Mouse (Mus musculus) brain, embryonic 18.5 days (tissue): ENCODE measurements around the gene Dbf4.

ENCODE experiments used
- DNase-seq: peaks from one replicate; pipeline ENCODE4 v3.0.0-alpha.2; 2012; ENCODE audit warnings: low read depth, low spot score

Gene Dbf4

DNA sequence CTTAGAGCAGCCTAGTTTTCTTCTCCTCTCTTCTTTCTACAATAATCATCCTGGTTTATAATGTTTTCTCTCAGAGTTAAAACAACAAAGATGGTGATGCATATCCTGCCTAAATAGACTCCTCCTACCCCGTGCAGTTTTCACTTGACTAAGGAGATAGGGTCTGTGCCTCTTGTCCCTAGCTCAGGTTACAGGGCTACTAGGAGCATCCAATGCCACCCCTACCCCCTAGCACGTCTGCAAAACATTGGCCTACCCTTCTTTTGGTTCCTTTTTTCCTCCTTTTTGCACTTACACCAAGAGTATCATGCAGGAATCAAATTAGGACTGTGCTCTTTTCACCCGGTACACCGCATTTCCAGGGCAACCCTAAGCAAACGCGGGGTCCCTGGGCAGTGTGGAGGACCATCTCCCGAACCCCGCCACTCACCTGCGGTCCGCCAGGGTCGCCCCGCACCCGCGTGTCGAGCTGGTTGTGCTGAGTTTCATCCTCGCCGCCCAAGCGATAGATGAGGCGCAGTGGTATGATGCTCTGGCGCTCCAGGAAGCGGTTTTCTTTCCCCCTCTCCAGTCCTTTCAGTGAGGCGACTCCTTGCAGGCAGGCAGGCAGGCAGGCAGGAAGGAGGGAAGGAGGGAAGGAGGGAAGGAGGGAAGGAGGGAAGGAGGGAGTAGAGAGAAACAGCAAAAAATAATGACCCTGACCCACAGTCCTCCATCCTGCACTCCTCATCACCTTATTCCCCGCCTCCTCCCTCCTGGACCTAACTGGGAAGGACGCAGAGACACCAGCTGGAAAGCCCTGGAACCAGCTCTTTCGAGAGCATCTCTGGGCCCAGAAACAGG lies 55.5 kb downstream of the Dbf4 start:
- peak; percentile 22 for DNase-seq

DNA sequence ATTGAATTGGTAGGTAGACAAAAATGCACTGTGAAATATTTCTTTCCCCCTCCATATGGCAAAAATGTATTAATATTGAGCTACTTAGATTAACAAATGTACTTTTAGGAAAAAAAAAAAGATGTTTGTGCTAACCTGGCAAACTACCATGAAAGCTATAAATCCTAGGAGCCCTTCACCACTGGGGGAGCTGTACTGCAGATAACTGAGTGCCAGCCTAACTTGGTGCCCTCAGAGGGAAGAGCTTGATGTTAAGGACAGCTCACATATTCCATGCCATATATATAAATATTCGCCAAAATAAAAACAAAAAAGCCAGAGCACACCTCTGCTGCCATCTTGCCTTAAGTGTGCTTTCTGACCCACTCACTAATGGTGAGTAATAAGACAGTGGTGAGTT lies 60.2 kb downstream of the Dbf4 start:
- DNase-seq, result no peak

DNA sequence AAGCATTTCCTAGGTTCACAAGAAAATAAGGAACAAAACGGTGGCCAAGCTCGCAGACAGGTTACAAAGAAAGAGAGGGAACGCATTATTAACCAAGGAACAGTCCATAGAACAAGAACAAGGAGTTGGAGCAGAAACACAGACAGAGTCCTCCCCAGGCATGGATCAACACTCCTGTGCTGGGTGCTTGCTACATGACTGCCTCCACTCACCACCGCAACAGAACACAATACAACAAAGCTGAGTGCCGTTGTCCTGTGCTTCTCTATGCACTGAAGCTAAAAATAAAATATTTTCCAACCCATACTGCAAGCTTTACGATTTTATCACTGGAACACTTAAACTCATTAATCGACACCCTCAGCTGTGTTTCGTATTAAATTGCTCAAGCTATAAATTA lies 64.8 kb downstream of the Dbf4 start:
- DNase-seq, result no peak

DNA sequence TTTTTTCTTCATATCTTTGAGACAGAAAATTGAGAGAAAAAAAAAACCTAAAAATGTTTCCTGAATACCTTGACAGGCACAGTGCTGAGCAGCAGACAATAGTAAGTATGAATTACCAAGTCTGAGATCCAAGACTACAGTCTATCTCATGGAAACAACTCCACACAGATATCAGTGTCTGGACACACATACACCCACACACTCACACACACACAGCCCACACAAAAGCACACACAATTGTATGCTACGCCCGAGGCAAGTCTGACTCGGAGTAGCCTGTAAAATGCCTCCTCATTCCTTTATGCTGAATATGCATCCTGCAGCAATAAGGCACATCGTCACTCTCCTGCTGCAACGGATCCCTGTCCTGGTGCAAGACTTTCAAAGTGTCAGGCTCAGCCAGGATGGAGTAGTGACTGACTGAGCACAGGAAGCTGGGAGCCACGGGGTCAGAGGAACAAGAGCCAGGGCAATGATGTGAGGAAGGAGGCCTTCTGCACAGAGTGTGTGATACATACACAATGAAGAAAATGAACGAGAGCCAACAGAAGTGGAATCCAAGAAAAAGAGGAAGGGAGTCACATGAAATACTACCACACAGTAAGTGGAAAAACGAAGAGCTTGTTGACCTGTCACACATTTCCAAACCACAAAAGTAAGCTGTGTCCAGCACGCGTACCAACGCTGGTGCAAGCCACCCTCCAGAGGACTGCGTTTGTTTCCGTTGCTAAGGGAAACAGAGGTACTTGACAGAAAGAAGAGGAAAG lies 65.4 kb downstream of the Dbf4 start:
- DNase-seq, result no peak

DNA sequence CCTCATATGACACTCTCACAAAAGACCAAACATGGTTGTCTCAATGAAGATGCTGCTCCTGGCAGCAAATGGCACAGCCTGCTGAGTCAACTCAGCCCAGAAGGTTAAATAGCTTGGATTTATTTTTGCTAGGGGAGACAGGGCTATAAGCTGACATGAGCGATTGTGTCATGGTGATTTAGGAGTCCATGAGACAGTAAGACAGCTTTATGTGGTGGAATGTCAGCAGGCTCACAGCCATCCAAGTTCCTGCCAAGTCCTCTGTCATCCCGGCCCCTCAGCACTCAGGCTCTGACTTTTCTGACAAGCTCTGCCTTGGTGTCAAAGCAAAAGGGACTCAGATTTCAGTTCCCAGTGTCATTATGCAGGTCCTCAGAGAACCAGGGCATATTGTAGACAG lies 66.2 kb downstream of the Dbf4 start:
- DNase-seq, result no peak

DNA sequence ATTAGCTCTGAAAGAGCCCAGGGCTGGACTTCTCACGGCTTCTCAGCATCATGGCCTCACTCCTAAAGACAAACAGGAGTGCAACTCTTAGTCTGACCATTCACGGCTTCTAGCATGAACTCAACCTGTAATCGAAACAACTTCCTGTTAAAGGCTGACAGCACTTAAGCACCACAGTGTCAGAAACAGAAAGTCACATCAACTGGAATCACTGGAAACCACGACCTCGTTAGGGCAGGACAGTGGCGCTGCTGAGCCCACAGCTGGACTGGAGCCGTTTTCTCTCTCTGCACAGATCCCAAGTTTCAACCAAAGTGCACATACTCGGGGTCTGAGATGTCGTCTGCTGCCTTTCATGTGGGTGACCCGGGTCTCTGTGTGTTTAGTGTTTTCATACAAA lies 73.0 kb downstream of the Dbf4 start:
- DNase-seq, result no peak
